Mouse (Mus musculus) gastrocnemius, adult 8-10 months (tissue): Measurements from ENCODE around the gene Fblim1. TPM values are rescaled to one million over a fixed set of nuclear protein-coding genes. Genes with fewer than 3 reads are reported as not detected.
"Not testable (repeated sequence)": the region's sequence is repeated elsewhere in the genome, so short reads cannot be mapped to it uniquely, and the experiment has no call there.

Source experiments
- DNase-seq, 2 experiments: peaks; one replicate each; pipeline ENCODE4 v3.0.0; 2022; ENCODE audit warnings: low spot score in 2 of 2
- total RNA-seq, 4 experiments: library from RNA; stranded (reverse); gene quantifications; 2 replicates each; pipeline ENCODE4 v1.2.4; 2022

Gene Fblim1
- total RNA-seq, 4 experiments from 2014 or later: 0.46 to 2.2 (median 0.94) TPM

DNA sequence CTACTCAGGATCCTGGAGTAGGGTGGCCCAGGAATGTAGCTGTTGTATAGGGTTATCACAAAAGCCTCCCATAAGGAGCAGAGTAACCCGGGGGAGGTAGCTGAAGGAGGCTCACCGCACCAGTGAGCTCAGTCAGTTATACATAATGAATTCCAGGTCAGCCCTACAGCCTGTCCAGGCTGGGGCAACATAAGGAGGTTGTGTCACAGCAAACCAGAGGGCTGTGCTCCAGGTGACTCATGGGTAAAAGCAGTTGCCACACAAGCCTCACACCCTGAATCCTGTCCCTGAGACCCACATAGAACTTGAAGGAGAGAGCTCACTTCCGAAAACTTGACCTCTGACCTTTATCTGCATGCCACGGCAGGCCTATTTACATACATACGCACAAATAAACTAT is 36.9 kb downstream of the Fblim1 start:
- no peak for DNase-seq

GRCm38 (mm10) chr4:141567174-141567573 is 38.7 kb downstream of the Fblim1 start:
- DNase-seq: not testable (repeated sequence)

- no peak for DNase-seq
These were observed 39.7 kb downstream of the Fblim1 start for GRCm38 (mm10) chr4:141566187-141566586.

- no peak for DNase-seq
These were observed 40.6 kb downstream of the Fblim1 start for GRCm38 (mm10) chr4:141565325-141565724.

DNA sequence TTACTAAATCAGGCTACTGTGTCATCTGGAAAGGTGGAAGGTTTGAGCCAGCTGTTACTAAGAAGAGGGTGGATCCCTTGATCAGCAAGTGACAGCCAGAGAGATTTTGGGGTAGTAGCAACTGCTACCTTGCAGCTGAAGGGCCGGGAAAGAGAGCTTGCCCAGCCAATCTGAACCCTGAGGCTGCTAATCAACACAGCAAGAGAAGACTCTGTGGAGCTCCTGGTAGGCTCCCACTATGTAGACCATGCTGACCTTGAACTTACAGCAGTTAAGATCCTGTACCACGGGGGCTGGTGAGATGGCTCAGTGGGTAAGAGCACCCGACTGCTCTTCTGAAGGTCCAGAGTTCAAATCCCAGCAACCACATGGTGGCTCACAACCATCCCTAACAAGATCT is 41.2 kb downstream of the Fblim1 start:
- no peak for DNase-seq

DNA sequence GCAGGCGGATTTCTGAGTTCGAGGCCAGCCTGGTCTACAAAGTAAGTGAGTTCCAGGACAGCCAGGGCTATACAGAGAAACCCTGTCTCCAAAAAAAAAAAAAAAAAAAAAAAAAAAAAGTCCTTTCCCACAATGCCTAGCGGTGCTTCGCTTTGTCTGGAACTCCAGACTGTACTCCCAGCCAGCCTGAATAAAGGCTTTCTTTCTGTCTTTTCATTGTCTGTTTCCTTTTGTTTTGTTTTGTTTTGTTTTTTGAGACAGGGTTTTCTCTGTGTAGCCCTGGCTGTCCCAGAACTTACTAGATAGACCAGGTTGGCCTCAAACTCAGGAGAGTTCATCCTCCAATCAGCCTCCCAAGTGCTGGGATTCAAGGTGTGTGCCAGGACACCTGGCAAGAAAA is 41.7 kb downstream of the Fblim1 start:
- DNase-seq: no peak

DNA sequence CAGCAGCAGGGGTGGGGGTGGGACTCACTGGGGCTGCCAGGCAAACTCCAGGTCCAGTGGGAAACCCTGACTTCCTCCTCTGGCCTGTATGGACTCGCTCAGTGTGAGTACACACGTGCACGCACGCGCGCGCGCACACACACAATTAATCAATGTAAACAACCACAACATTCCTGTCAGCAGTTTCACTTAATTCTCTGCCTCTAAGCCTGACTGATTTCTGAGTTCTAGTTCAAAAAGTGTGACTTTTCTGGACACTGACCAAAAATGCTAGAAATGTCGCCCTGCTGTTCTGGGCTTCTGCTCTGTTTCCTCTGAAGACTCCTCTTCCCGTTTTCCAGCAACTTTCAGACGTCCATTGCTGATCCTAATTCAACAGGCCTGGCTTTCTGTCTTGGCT is 43.6 kb downstream of the Fblim1 start:
- no peak for DNase-seq

GRCm38 (mm10) chr4:141561331-141561919 is 44.5 kb downstream of the Fblim1 start:
- DNase-seq: not testable (repeated sequence)

GRCm38 (mm10) chr4:141559898-141560263 is 46.0 kb downstream of the Fblim1 start:
- peak; percentile 66 to 69 for DNase-seq

DNA sequence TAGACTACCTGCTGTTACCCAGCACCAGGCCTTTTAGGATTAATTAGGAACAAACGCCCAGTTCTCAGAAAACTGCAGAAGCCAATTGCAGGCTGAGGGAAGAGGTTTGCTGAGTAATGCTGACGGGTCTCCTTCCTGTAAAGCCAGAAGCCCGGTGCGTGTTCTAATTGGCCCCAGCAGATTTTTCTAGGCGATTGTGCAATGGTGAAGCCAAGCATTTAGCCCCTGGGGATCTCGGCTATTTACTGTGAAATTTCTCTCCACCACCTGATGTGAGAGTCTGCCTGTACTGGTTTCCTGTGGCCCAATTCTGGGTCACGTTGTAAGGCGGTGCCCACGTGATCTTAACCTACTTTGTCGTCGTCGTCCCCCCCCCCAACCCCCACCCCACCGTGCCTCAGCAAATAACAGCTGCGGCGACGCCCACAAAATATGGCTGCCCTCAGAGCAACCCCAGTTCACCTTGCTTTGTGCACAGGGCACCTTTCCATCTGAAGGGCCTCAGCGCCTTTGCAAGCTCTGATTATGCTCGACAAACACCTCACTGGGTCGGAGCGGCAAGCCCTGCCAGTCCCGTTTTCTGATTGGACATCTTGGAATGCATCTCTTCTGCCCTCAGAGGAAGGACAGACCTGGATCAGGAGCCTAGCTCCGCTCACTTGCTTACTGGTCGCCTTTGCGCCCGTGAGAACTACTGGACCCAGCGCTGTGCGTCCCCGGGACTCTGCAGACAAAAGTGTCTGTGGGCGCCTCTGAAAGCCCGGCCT is 46.6 kb downstream of the Fblim1 start:
- DNase-seq: peak; percentile 73 to 78

DNA sequence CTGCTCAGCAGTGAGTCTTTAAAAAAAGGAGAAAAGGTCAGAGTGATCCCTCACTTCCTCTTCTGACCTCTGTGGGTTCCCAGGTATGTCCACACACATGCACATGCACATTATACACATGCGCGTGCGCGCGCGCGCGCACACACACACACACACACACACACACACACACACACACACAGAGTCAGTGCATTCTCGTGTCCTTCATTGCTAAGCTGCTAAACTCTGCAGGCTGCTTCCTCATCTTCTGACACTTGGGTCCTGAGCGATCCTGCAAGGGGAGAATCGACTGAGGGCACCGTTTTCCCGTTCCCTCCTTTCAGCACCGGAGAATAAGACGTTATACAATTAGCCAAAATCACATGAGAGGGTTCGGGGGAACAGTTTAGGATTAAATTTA is 47.2 kb downstream of the Fblim1 start:
- no peak for DNase-seq

GRCm38 (mm10) chr4:141556163-141556562 is 49.7 kb downstream of the Fblim1 start:
- not testable (repeated sequence) for DNase-seq

DNA sequence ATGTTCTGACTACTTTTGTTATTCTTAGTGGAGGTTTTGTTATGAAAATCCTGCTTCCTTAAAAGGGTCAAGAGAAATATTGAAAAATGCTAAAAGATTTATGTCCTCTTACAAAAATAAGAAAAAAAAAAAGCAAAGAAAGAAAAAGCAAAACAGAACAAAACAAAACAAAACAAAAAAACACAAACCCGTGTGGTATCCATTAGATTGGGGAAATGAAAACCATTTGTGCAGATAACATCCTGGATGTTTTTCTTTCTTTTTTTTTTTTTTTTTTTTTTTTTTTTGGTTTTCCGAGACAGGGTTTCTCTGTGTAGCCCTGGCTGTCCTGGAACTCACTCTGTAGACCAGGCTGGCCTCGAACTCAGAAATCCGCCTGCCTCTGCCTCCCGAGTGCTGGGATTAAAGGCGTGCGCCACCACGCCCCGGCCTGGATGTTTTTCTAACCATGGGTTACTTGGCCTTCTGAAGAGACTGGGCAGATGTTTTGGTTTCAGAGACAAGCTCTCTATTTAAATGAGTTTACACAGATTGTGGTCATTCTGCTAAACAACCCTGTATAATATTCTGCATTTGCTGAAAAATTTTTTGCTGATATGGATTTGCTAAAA is 51.5 kb downstream of the Fblim1 start:
- not testable (repeated sequence) for DNase-seq

- DNase-seq: no peak
These were observed 53.4 kb downstream of the Fblim1 start for GRCm38 (mm10) chr4:141552484-141552883.

DNA sequence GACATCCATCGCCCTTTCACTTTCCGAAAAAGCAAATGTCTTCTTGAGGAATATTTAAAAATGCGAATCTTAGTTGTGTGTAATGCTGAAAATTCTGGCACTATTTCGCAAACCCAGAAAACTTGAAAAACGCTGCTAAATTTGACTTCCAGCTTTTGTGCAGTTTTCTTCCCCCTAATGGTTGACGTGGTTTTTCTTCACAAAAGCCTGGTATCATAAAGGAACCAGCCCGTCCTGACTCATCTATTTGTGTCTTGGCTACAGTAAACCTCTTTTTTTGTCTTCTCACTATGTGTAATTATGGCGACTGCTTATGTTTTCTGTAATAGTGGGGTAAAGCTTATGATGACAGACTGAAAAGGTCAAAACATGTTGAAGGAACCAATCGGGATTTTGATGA is 58.6 kb downstream of the Fblim1 start:
- no peak for DNase-seq

GRCm38 (mm10) chr4:141546334-141547200 is 59.3 kb downstream of the Fblim1 start:
- DNase-seq: peak; percentile 69 to 78

GRCm38 (mm10) chr4:141545743-141546333 is 60.1 kb downstream of the Fblim1 start:
- peak; percentile 98 to 99 for DNase-seq

- peak; percentile 64 to 74 for DNase-seq
These were observed 60.7 kb downstream of the Fblim1 start for GRCm38 (mm10) chr4:141545071-141545742.

DNA sequence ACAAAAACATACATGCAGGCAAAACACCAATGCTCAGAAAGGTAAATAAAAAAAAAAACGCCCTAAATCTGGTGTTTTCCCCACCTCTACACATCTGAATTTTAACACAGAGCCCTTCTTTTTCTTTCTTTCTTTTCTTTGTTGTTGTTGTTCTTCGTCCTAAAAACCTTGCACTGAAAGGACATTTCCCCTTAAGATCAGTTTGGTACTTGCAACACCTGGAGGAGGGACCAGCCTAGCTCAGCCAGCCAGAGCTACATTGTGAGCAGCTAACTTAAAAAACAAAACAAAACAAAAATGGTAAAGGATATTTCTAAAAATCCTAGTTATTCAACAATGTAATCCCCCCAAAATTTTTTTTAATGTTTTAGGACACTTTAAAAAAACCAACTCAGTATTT is 61.4 kb downstream of the Fblim1 start:
- DNase-seq: no peak

DNA sequence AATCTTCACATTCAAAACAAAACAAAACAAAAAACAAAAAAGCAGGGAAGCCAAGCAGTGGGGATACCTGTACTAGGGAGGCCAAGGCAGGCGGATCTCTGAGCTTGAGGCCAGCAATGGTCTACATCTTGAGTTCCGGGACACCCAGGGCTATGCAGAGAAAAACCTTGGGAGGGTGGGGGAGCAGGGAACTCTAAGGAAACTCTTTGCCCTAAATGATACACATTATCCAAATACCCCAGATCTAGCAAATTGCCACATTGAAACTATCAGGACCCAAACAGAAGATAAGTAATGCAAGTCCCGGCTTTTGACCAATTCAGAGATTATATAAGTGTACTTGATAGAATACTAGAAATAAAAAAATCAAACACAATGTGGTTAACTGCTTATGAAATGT is 62.3 kb downstream of the Fblim1 start:
- no peak for DNase-seq

GRCm38 (mm10) chr4:141541851-141542250 is 64.0 kb downstream of the Fblim1 start:
- DNase-seq: no peak
